Mouse (Mus musculus): ENCODE measurements around the gene Rfc4. TPM values are rescaled to one million over a fixed set of nuclear protein-coding genes. Genes with fewer than 3 reads are reported as not detected.
"Not testable (repeated sequence)": the region's sequence is repeated elsewhere in the genome, so short reads cannot be mapped to it uniquely, and the experiment has no call there.

Rfc4 gene
- polyA plus RNA-seq, 1 experiment: 0.48 TPM

GRCm38 (mm10) chr16:23095581-23095980 lies 32.0 kb downstream of the Rfc4 start:
- not testable (repeated sequence) for H3K27me3 ChIP-seq (replicated peaks; ENCODE audit: control insufficient read depth, insufficient read depth, low read length); DNase-seq; H3K4me1 ChIP-seq (ENCODE audit: control insufficient read depth, insufficient read depth, low read length); H3K4me3 ChIP-seq (ENCODE audit: insufficient read depth, low read depth, low read length); H3K27ac ChIP-seq (ENCODE audit: insufficient read depth, low read depth, low read length); H3K36me3 ChIP-seq (ENCODE audit: control insufficient read depth, insufficient read depth, low read length)
- 93% methylated on average over 5 of the region's 5 CpGs for WGBS

GRCm38 (mm10) chr16:23094136-23094535 lies 33.4 kb downstream of the Rfc4 start:
- TF ChIP-seq POLR2A (IDR thresholded peaks at IDR 0.05; ENCODE audit: low read depth, low read length): no peak
- TF ChIP-seq CTCF (conservative IDR thresholded peaks at IDR 0.05; ENCODE audit: insufficient read depth, insufficient read length, low read depth, low read length): no peak
- Histone ChIP-seq H3K4me1 (ENCODE audit: control insufficient read depth, insufficient read depth, low read length) (no peaks in the 10 kb centered on the region), H3K36me3 (ENCODE audit: control insufficient read depth, insufficient read depth, low read length) (no peaks in the 10 kb centered on the region), H3K4me3 (ENCODE audit: insufficient read depth, low read depth, low read length) (no peak overlapping the region), H3K27me3 (replicated peaks; ENCODE audit: control insufficient read depth, insufficient read depth, low read length) (no peaks in the 10 kb centered on the region), H3K27ac (ENCODE audit: insufficient read depth, low read depth, low read length) (no peak overlapping the region)
- WGBS: 88% methylated on average over 6 of the region's 6 CpGs
- no peak for DNase-seq

GRCm38 (mm10) chr16:23093321-23093953 lies 34.1 kb downstream of the Rfc4 start:
- no peak for TF ChIP-seq POLR2A (IDR thresholded peaks at IDR 0.05; ENCODE audit: low read depth, low read length)
- TF ChIP-seq CTCF (conservative IDR thresholded peaks at IDR 0.05; ENCODE audit: insufficient read depth, insufficient read length, low read depth, low read length): no peak

GRCm38 (mm10) chr16:23091345-23091744 lies 36.2 kb downstream of the Rfc4 start:
- H3K4me3 ChIP-seq (ENCODE audit: insufficient read depth, low read depth, low read length); H3K36me3 ChIP-seq (ENCODE audit: control insufficient read depth, insufficient read depth, low read length); H3K27ac ChIP-seq (ENCODE audit: insufficient read depth, low read depth, low read length); H3K27me3 ChIP-seq (replicated peaks; ENCODE audit: control insufficient read depth, insufficient read depth, low read length); DNase-seq; H3K4me1 ChIP-seq (ENCODE audit: control insufficient read depth, insufficient read depth, low read length): not testable (repeated sequence)

More at GRCm38 (mm10) chr16:23093321-23093953, 34.1 kb downstream of the Rfc4 start:
- WGBS: 75% methylated on average over 13 of the region's 13 CpGs
- Histone ChIP-seq H3K27me3 (replicated peaks; ENCODE audit: control insufficient read depth, insufficient read depth, low read length) (no peaks in the 10 kb centered on the region), H3K36me3 (ENCODE audit: control insufficient read depth, insufficient read depth, low read length) (no peaks in the 10 kb centered on the region), H3K27ac (ENCODE audit: insufficient read depth, low read depth, low read length) (no peak overlapping the region), H3K4me1 (ENCODE audit: control insufficient read depth, insufficient read depth, low read length) (no peaks in the 10 kb centered on the region), H3K4me3 (ENCODE audit: insufficient read depth, low read depth, low read length) (no peak overlapping the region)
- no peak for DNase-seq

GRCm38 (mm10) chr16:23088491-23088890 lies 39.0 kb downstream of the Rfc4 start:
- not testable (repeated sequence) for H3K4me3 ChIP-seq (ENCODE audit: insufficient read depth, low read depth, low read length); H3K36me3 ChIP-seq (ENCODE audit: control insufficient read depth, insufficient read depth, low read length); H3K27me3 ChIP-seq (replicated peaks; ENCODE audit: control insufficient read depth, insufficient read depth, low read length); H3K4me1 ChIP-seq (ENCODE audit: control insufficient read depth, insufficient read depth, low read length); H3K27ac ChIP-seq (ENCODE audit: insufficient read depth, low read depth, low read length)
- peak; percentile 10 for DNase-seq
- WGBS: 61% methylated on average over 1 of the region's 1 CpGs
- 0 out of 2 replicates have a peak, but pooled peaks have one; percentile 12 for TF ChIP-seq CTCF (conservative IDR thresholded peaks at IDR 0.05; ENCODE audit: insufficient read depth, insufficient read length, low read depth, low read length)

- not testable (repeated sequence) for H3K27me3 ChIP-seq (replicated peaks; ENCODE audit: control insufficient read depth, insufficient read depth, low read length); H3K36me3 ChIP-seq (ENCODE audit: control insufficient read depth, insufficient read depth, low read length); H3K27ac ChIP-seq (ENCODE audit: insufficient read depth, low read depth, low read length); H3K4me1 ChIP-seq (ENCODE audit: control insufficient read depth, insufficient read depth, low read length); H3K4me3 ChIP-seq (ENCODE audit: insufficient read depth, low read depth, low read length)
- WGBS: 21% methylated on average over 4 of the region's 4 CpGs
- peak; percentile 22 for DNase-seq
Observed at GRCm38 (mm10) chr16:23087712-23088111, 39.8 kb downstream of the Rfc4 start.

GRCm38 (mm10) chr16:23087159-23087558 lies 40.4 kb downstream of the Rfc4 start:
- DNase-seq; H3K27me3 ChIP-seq (replicated peaks; ENCODE audit: control insufficient read depth, insufficient read depth, low read length); H3K36me3 ChIP-seq (ENCODE audit: control insufficient read depth, insufficient read depth, low read length); H3K27ac ChIP-seq (ENCODE audit: insufficient read depth, low read depth, low read length); H3K4me3 ChIP-seq (ENCODE audit: insufficient read depth, low read depth, low read length); H3K4me1 ChIP-seq (ENCODE audit: control insufficient read depth, insufficient read depth, low read length): not testable (repeated sequence)
- 73% methylated on average over 8 of the region's 8 CpGs for WGBS

- not testable (repeated sequence) for H3K4me1 ChIP-seq (ENCODE audit: control insufficient read depth, insufficient read depth, low read length); H3K36me3 ChIP-seq (ENCODE audit: control insufficient read depth, insufficient read depth, low read length); H3K27me3 ChIP-seq (replicated peaks; ENCODE audit: control insufficient read depth, insufficient read depth, low read length); DNase-seq; H3K27ac ChIP-seq (ENCODE audit: insufficient read depth, low read depth, low read length); H3K4me3 ChIP-seq (ENCODE audit: insufficient read depth, low read depth, low read length)
- WGBS: 81% methylated on average over 6 of the region's 6 CpGs
Observed at GRCm38 (mm10) chr16:23077516-23077915, 50.0 kb downstream of the Rfc4 start.

Other genes starting within 250 kb of the Rfc4 start
- gene Ahsg, start 236.5 kb downstream of the Rfc4 start, polyA plus RNA-seq (2012; rRNA removed): 0.77 TPM in 1 of 2 replicates, not detected in the other
- gene Fetub, start 209.4 kb downstream of the Rfc4 start, polyA plus RNA-seq (2012; rRNA removed): 1.1 and 1.6 TPM in 2 replicates
- gene Hrg, start 176.7 kb downstream of the Rfc4 start, polyA plus RNA-seq (2012; rRNA removed): 0.06 and 0.33 TPM in 2 replicates
- 173 and 180 TPM in 2 replicates for gene Kng2, start 98.3 kb downstream of the Rfc4 start, polyA plus RNA-seq (2012; rRNA removed)
- gene Kng1, start 69.9 kb downstream of the Rfc4 start, polyA plus RNA-seq (2012; rRNA removed): 0.41 and 0.43 TPM in 2 replicates
- 111 and 143 TPM in 2 replicates for gene Eif4a2, start 20.3 kb downstream of the Rfc4 start, polyA plus RNA-seq (2012; rRNA removed)
- 68.9 and 86.8 TPM in 2 replicates for gene Adipoq, start 18.8 kb upstream of the Rfc4 start, polyA plus RNA-seq (2012; rRNA removed)
- gene St6gal1, start 97.0 kb upstream of the Rfc4 start, polyA plus RNA-seq (2012; rRNA removed): 9.1 and 10.1 TPM in 2 replicates